Mouse (Mus musculus) gastrocnemius, adult 18-20 months (tissue): ENCODE results near the gene Mcemp1. TPM values are rescaled to one million over a fixed set of nuclear protein-coding genes. Genes with fewer than 3 reads are reported as not detected.

Source experiments
- total RNA-seq, 2 experiments: library from RNA; stranded (reverse); gene quantifications; 2 replicates each; pipeline ENCODE4 v1.2.3; 2021

The Mcemp1 gene
- total RNA-seq, 2 experiments from 2014 or later = not detected

Other genes with a start within 250 kb of the Mcemp1 start
- gene Pex11g, start 198.1 kb upstream of the Mcemp1 start, total RNA-seq = 1 to 10 TPM; 1.9 to 3.2 TPM
- not detected for gene Tex45, start 194.9 kb upstream of the Mcemp1 start, total RNA-seq
- gene Zfp358, start 172.6 kb upstream of the Mcemp1 start, total RNA-seq = 10 to 100 TPM; 39.1 to 39.4 TPM
- 10 to 100 TPM; 21.5 to 22.5 TPM for gene Mcoln1, start 165.3 kb upstream of the Mcemp1 start, total RNA-seq
- gene Pnpla6, start 150.4 kb upstream of the Mcemp1 start, total RNA-seq = 10 to 100 TPM in 1 of 2 experiments, 1 to 10 TPM in 1; 8.0 to 10.0 TPM
- not detected for gene C330021F23Rik, start 97.8 kb upstream of the Mcemp1 start, total RNA-seq
- under 1 TPM; 0.26 to 0.41 TPM for gene Camsap3, start 78.5 kb upstream of the Mcemp1 start, total RNA-seq
- 10 to 100 TPM; 10.7 to 11.2 TPM for gene Xab2, start 44.4 kb upstream of the Mcemp1 start, total RNA-seq
- 10 to 100 TPM; 84.7 to 91.0 TPM for gene Pet100, start 44.2 kb upstream of the Mcemp1 start, total RNA-seq
- gene Pcp2, start 40.2 kb upstream of the Mcemp1 start, total RNA-seq = not detected
- gene Stxbp2, start 34.8 kb upstream of the Mcemp1 start, total RNA-seq = 1 to 10 TPM; 3.6 to 4.8 TPM
- 1 to 10 TPM; 2.0 to 8.4 TPM for gene Retn, start 10.0 kb upstream of the Mcemp1 start, total RNA-seq
- gene Fcor, start 6.6 kb downstream of the Mcemp1 start, total RNA-seq = 1 to 10 TPM in 1 of 2 experiments, under 1 TPM in 1; 0.96 to 1.4 TPM
- 10 to 100 TPM; 18.4 to 21.3 TPM for gene Trappc5, start 10.5 kb downstream of the Mcemp1 start, total RNA-seq
- not detected for gene Fcer2a, start 28.4 kb downstream of the Mcemp1 start, total RNA-seq
- gene Clec4g, start 54.9 kb downstream of the Mcemp1 start, total RNA-seq = not detected
- under 1 TPM; 0.64 to 1.00 TPM for gene Cd209a, start 83.2 kb downstream of the Mcemp1 start, total RNA-seq
- not detected for gene Cd209e, start 188.6 kb downstream of the Mcemp1 start, total RNA-seq
- 1 to 10 TPM; 2.0 to 3.7 TPM for gene Cd209d, start 212.8 kb downstream of the Mcemp1 start, total RNA-seq